Mouse (Mus musculus) small intestine, adult 2 months (tissue): Measurements from ENCODE around the gene Rpl10-ps3.

Experiments used
- CTCF ChIP-seq: fragments of 200-500 bp; IDR thresholded peaks from 2 replicates; pipeline ENCODE4 v1.5.1; 2012; ENCODE audit warnings: low read depth, mild to moderate bottlenecking, control low read depth, inconsistent platforms, low read length, moderate library complexity, mixed read lengths; ENCODE audit not compliant: insufficient replicate concordance, insufficient read length; ENCODE audit errors: extremely low read depth
- POLR2A ChIP-seq: fragments of 200-500 bp; IDR thresholded peaks from 2 replicates; pipeline ENCODE4 v1.6.1; 2012; ENCODE audit warnings: low read depth, mild to moderate bottlenecking, control low read depth, inconsistent platforms, low read length, moderate library complexity

- TF ChIP-seq CTCF, result no peak
- no peak for TF ChIP-seq POLR2A
Observed at GRCm38 (mm10) chr9:50348256-50348655, 3.5 kb upstream of the Rpl10-ps3 start.
